Comparison of ENCODE assay signal across 9 mouse cellular contexts in genomic region chr5:31082355-31082754, GRCm38 (mm10). TPM values are rescaled to one million over a fixed set of nuclear protein-coding genes. Genes with fewer than 3 reads are reported as not detected.
A peak's percentile ranks its signal among the peaks of the same experiment; 100 is the strongest.
DNase-seq lines count a peak whose midpoint lies in the region; ATAC-seq and TF ChIP-seq lines count a peak whose summit lies in the region.
"Had no signal": no experiment of that assay in that cellular context is flagged by ENCODE, and none has a peak within 500 bp of the region (broad histone marks: within the 10 kb centered on the region; RNA-seq: fewer than 3 reads in every experiment).

No protein-coding gene starts in this region.

- H3K36me3 ChIP-seq in kidney, adult 2 months (ENCODE audit: control insufficient read depth, insufficient read depth, low read length): no peaks in the 10 kb centered on the region
- H3K36me3 ChIP-seq in kidney, embryonic 14.5 days (ENCODE audit: control insufficient read depth, insufficient read depth, low read length): peaks cover 15% of the 10 kb centered on the region
- H3K36me3 ChIP-seq in G1E (replicated peaks): peaks cover 32% of the 10 kb centered on the region
- H3K36me3 ChIP-seq in hindbrain, embryonic 11.5 days (ENCODE audit: control insufficient read depth, insufficient read depth, low read length): 0 out of 2 replicates have a peak, but pooled peaks cover 7% of the 10 kb centered on the region

- H3K27me3 ChIP-seq in kidney, adult 2 months (replicated peaks; ENCODE audit: control insufficient read depth, insufficient read depth, low read length): no peaks in the 10 kb centered on the region
- no peaks in the 10 kb centered on the region for H3K27me3 ChIP-seq in kidney, embryonic 14.5 days (ENCODE audit: control insufficient read depth, insufficient read depth, low read length)
- H3K27me3 ChIP-seq in G1E (ENCODE audit: insufficient read depth, low read length): peaks cover 27% of the 10 kb centered on the region
- no peaks in the 10 kb centered on the region for H3K27me3 ChIP-seq in hindbrain, embryonic 11.5 days (ENCODE audit: control insufficient read depth, insufficient read depth, low read length)

- H3K4me2 ChIP-seq in kidney, embryonic 14.5 days (replicated peaks; ENCODE audit: low read depth, low read length): no peak overlapping the region; the same call in 1 of the 2 replicates
- no peak overlapping the region for H3K4me2 ChIP-seq in hindbrain, embryonic 11.5 days (replicated peaks; ENCODE audit: low read depth, low read length)

- H3K4me3 ChIP-seq in kidney, adult 2 months (ENCODE audit: insufficient read depth, low read depth, low read length): no peak overlapping the region
- H3K4me3 ChIP-seq in kidney, embryonic 14.5 days (ENCODE audit: low read length): no peak overlapping the region
- no peak overlapping the region for H3K4me3 ChIP-seq in G1E (ENCODE audit: low read depth, low read length)
- H3K4me3 ChIP-seq in embryonic fibroblast, embryonic 13.5 days (ENCODE audit: insufficient read depth, low read length): no peak overlapping the region
- H3K4me3 ChIP-seq in hindbrain, embryonic 11.5 days (ENCODE audit: low read depth, low read length): no peak overlapping the region

- TF ChIP-seq POLR2A in kidney, adult 2 months (IDR thresholded peaks at IDR 0.05; ENCODE audit: low read depth, low read length): no peak
- no peak for TF ChIP-seq POLR2A in embryonic fibroblast, embryonic 13.5 days (IDR thresholded peaks at IDR 0.05; ENCODE audit: low read depth, low read length)

- H3K4me1 ChIP-seq in kidney, adult 2 months (ENCODE audit: control insufficient read depth, insufficient read depth, low read length): no peaks in the 10 kb centered on the region
- H3K4me1 ChIP-seq in kidney, embryonic 14.5 days (ENCODE audit: control insufficient read depth, insufficient read depth, low read length): peaks cover 5% of the 10 kb centered on the region
- peaks cover 12% of the 10 kb centered on the region for H3K4me1 ChIP-seq in G1E (ENCODE audit: insufficient read depth, low read depth, low read length)
- peaks cover 11% of the 10 kb centered on the region for H3K4me1 ChIP-seq in embryonic fibroblast, embryonic 13.5 days (ENCODE audit: control insufficient read depth, insufficient read depth, low read length)
- H3K4me1 ChIP-seq in hindbrain, embryonic 11.5 days (replicated peaks; ENCODE audit: control insufficient read depth, insufficient read depth, low read length): no peaks in the 10 kb centered on the region

- WGBS in kidney, adult 2 months: 18% methylated on average over 5 of the region's 5 CpGs
- 12% methylated on average over 5 of the region's 5 CpGs for WGBS in kidney, embryonic 14.5 days
- WGBS in hindbrain, embryonic 11.5 days: 11% methylated on average over 5 of the region's 5 CpGs

- H3K27ac ChIP-seq in kidney, adult 2 months (ENCODE audit: insufficient read depth, low read depth, low read length): no peak overlapping the region
- H3K27ac ChIP-seq in kidney, embryonic 14.5 days (ENCODE audit: low read depth, low read length): no peak overlapping the region
- H3K27ac ChIP-seq in embryonic fibroblast, embryonic 13.5 days (ENCODE audit: insufficient read depth, low read length): no peak overlapping the region
- peak overlapping the region; percentile 48; the same call in 1 of the 2 replicates for H3K27ac ChIP-seq in hindbrain, embryonic 11.5 days (ENCODE audit: low read depth, low read length)

- DNase-seq in kidney, adult 2 months: peak; percentile 64
- DNase-seq in G1E (ENCODE audit: low spot score): peak; percentile 30
- DNase-seq in hindbrain, embryonic 11.5 days (ENCODE audit: low spot score): peak; percentile 74
- peak; percentile 62 for DNase-seq in liver
- DNase-seq in Muller cell, postnatal 12 days (ENCODE audit: inconsistent ontology term): no peak

- no peaks in the 10 kb centered on the region for H3K9me3 ChIP-seq in kidney, embryonic 14.5 days (ENCODE audit: control insufficient read depth, low read length)
- no peaks in the 10 kb centered on the region for H3K9me3 ChIP-seq in G1E (replicated peaks)
- H3K9me3 ChIP-seq in hindbrain, embryonic 11.5 days (ENCODE audit: control insufficient read depth, low read length): no peaks in the 10 kb centered on the region

- peak; percentile 74 for TF ChIP-seq CTCF in kidney, adult 2 months (conservative IDR thresholded peaks at IDR 0.05; ENCODE audit: insufficient read depth, insufficient read length, low read depth, low read length)
- TF ChIP-seq CTCF in G1E (IDR thresholded peaks at IDR 0.05; ENCODE audit: low read depth, low read length): no peak
- peak; percentile 70; the same call in 1 of the 2 replicates for TF ChIP-seq CTCF in embryonic fibroblast, embryonic 13.5 days (IDR thresholded peaks at IDR 0.05; ENCODE audit: borderline replicate concordance, insufficient read depth, low read length)

- no peak for ATAC-seq in kidney, embryonic 14.5 days (ENCODE audit: low FRiP score, low TSS enrichment)
- ATAC-seq in G1E (ENCODE audit: extremely low read depth, insufficient number of reproducible peaks, low FRiP score, poor library complexity, severe bottlenecking): no peak
- peak; percentile 39; the same call in 1 of the 2 replicates for ATAC-seq in hindbrain, embryonic 11.5 days (ENCODE audit: low FRiP score)
- peak; percentile 57; the same call in 1 of the 2 replicates for ATAC-seq in monocyte, adult 5-6 weeks (replicated peaks; ENCODE audit: insufficient number of reproducible peaks, low FRiP score, low TSS enrichment, poor library complexity, severe bottlenecking)

- no peak overlapping the region for H3K9ac ChIP-seq in kidney, embryonic 14.5 days (ENCODE audit: low read depth, low read length)
- no peak overlapping the region for H3K9ac ChIP-seq in hindbrain, embryonic 11.5 days (ENCODE audit: low read depth, low read length)

RNA-seq across cellular contexts. Expression of gene Dnajc5g, which starts 23.7 kb away (rescaled TPM):
- not detected in 2 replicates for polyA plus RNA-seq in kidney, adult 2 months (2012; rRNA removed)
- polyA plus RNA-seq in kidney, embryonic 14.5 days (2014; fragmentation: Nextera tagmentation; extraction: Ambion mirVana): not detected in 2 replicates
- total RNA-seq in G1E (2014; fragmentation: Nextera tagmentation) (not detected in 2 replicates), G1E (2017) (not detected in 2 replicates)
- polyA plus RNA-seq in G1E (2012): not detected in 2 replicates
- polyA plus RNA-seq in embryonic fibroblast, embryonic 13.5 days (2011; ENCODE audit: insufficient read length, low read depth, missing spikeins): not detected in 2 replicates
- polyA plus RNA-seq in hindbrain, embryonic 11.5 days (2014; fragmentation: Nextera tagmentation; extraction: Ambion mirVana): not detected in 2 replicates
- not detected in 3 replicates for total RNA-seq in monocyte, adult 5-6 weeks (2017)
- polyA plus RNA-seq: liver, embryonic 16.5 days had no signal

RNA-seq across cellular contexts. Expression of gene Slc30a3, which starts 25.7 kb away (rescaled TPM):
- 0.14 and 0.24 TPM in 2 replicates for polyA plus RNA-seq in kidney, adult 2 months (2012; rRNA removed)
- polyA plus RNA-seq in kidney, embryonic 14.5 days (2014; fragmentation: Nextera tagmentation; extraction: Ambion mirVana): 1.9 and 3.4 TPM in 2 replicates
- not detected in 2 replicates for total RNA-seq in G1E (2014; fragmentation: Nextera tagmentation)
- 0.05 TPM in 1 of 2 replicates, not detected in the other for total RNA-seq in G1E (2017)
- not detected in 2 replicates for polyA plus RNA-seq in G1E (2012)
- not detected in 2 replicates for polyA plus RNA-seq in embryonic fibroblast, embryonic 13.5 days (2011; ENCODE audit: insufficient read length, low read depth, missing spikeins)
- 8.4 and 9.2 TPM in 2 replicates for polyA plus RNA-seq in hindbrain, embryonic 11.5 days (2014; fragmentation: Nextera tagmentation; extraction: Ambion mirVana)
- total RNA-seq in monocyte, adult 5-6 weeks (2017): not detected in 3 replicates

RNA-seq across cellular contexts. Expression of gene Cad, which starts 27.8 kb away (rescaled TPM):
- 12.4 and 14.2 TPM in 2 replicates for polyA plus RNA-seq in kidney, adult 2 months (2012; rRNA removed)
- polyA plus RNA-seq in kidney, embryonic 14.5 days (2014; fragmentation: Nextera tagmentation; extraction: Ambion mirVana): 35.4 and 40.5 TPM in 2 replicates
- total RNA-seq in G1E (2014; fragmentation: Nextera tagmentation) (87.7 and 102 TPM in 2 replicates), G1E (2017) (18.5 and 20.2 TPM in 2 replicates)
- 426 and 438 TPM in 2 replicates for polyA plus RNA-seq in G1E (2012)
- polyA plus RNA-seq in embryonic fibroblast, embryonic 13.5 days (2011; ENCODE audit: insufficient read length, low read depth, missing spikeins): 32.6 and 39.5 TPM in 2 replicates
- 19.7 and 19.8 TPM in 2 replicates for polyA plus RNA-seq in hindbrain, embryonic 11.5 days (2014; fragmentation: Nextera tagmentation; extraction: Ambion mirVana)
- total RNA-seq in monocyte, adult 5-6 weeks (2017): 4.8 to 18.4 TPM (median 9.6 TPM) in 3 replicates

RNA-seq across cellular contexts. Expression of gene Slc5a6, which starts 33.6 kb away (rescaled TPM):
- 81.5 and 121 TPM in 2 replicates for polyA plus RNA-seq in kidney, adult 2 months (2012; rRNA removed)
- 5.5 and 10.9 TPM in 2 replicates for polyA plus RNA-seq in kidney, embryonic 14.5 days (2014; fragmentation: Nextera tagmentation; extraction: Ambion mirVana)
- 3.2 and 4.0 TPM in 2 replicates for total RNA-seq in G1E (2014; fragmentation: Nextera tagmentation)
- 2.2 and 5.2 TPM in 2 replicates for total RNA-seq in G1E (2017)
- 9.5 and 11.9 TPM in 2 replicates for polyA plus RNA-seq in G1E (2012)
- polyA plus RNA-seq in embryonic fibroblast, embryonic 13.5 days (2011; ENCODE audit: insufficient read length, low read depth, missing spikeins): 3.3 and 6.2 TPM in 2 replicates
- polyA plus RNA-seq in hindbrain, embryonic 11.5 days (2014; fragmentation: Nextera tagmentation; extraction: Ambion mirVana): 6.3 and 7.6 TPM in 2 replicates
- total RNA-seq in monocyte, adult 5-6 weeks (2017): 0.38 to 3.7 TPM (median 3.0 TPM) in 3 replicates

RNA-seq across cellular contexts. Expression of gene Trim54, which starts 34.2 kb away (rescaled TPM):
- 0.05 and 3.9 TPM in 2 replicates for polyA plus RNA-seq in kidney, adult 2 months (2012; rRNA removed)
- not detected in 2 replicates for polyA plus RNA-seq in kidney, embryonic 14.5 days (2014; fragmentation: Nextera tagmentation; extraction: Ambion mirVana)
- not detected in 2 replicates for total RNA-seq in G1E (2014; fragmentation: Nextera tagmentation)
- not detected in 2 replicates for total RNA-seq in G1E (2017)
- not detected in 2 replicates for polyA plus RNA-seq in G1E (2012)
- not detected in 2 replicates for polyA plus RNA-seq in embryonic fibroblast, embryonic 13.5 days (2011; ENCODE audit: insufficient read length, low read depth, missing spikeins)
- 0.10 TPM in 1 of 2 replicates, not detected in the other for polyA plus RNA-seq in hindbrain, embryonic 11.5 days (2014; fragmentation: Nextera tagmentation; extraction: Ambion mirVana)
- total RNA-seq in monocyte, adult 5-6 weeks (2017): not detected in 3 replicates

Comparison
In these comparisons a context has a peak if more than half of its experiments do, and no peak if none do; other contexts are left out.
1. ATAC-seq: peak in hindbrain, embryonic 11.5 days (single experiment) and monocyte, adult 5-6 weeks (single experiment); none in kidney, embryonic 14.5 days (single experiment) and G1E (single experiment).
2. RNA of gene Cad, which starts 27.8 kb away (polyA plus RNA-seq): 426 to 438 TPM in G1E; 35.4 to 40.5 TPM in kidney, embryonic 14.5 days, 32.6 to 39.5 TPM in embryonic fibroblast, embryonic 13.5 days, 19.7 to 19.8 TPM in hindbrain, embryonic 11.5 days and 12.4 to 14.2 TPM in kidney, adult 2 months; every median in the first group is over 10 times any median in the second.